Mouse (Mus musculus) thymus, adult 2 months (tissue): ENCODE data around the gene Vamp8. TPM values are rescaled to one million over a fixed set of nuclear protein-coding genes. Genes with fewer than 3 reads are reported as not detected.

Source experiments
- DNase-seq: peaks from one replicate; pipeline ENCODE4 v3.0.0; 2021
- H3K27ac ChIP-seq: fragments of 200-500 bp; 2 replicates; pipeline ENCODE4 v1.5.1; 2012; ENCODE audit warnings: low read length, control low read depth; ENCODE audit not compliant: control insufficient read depth, insufficient read depth
- H3K27me3 ChIP-seq: fragments of 200-500 bp; 2 replicates; pipeline ENCODE4 v1.6.1; 2012; ENCODE audit warnings: mild to moderate bottlenecking, low read length, moderate library complexity, mixed read lengths; ENCODE audit not compliant: control insufficient read depth, insufficient read depth
- H3K36me3 ChIP-seq: fragments of 200-500 bp; 2 replicates; pipeline ENCODE4 v1.6.1; 2012; ENCODE audit warnings: mild to moderate bottlenecking, low read length, moderate library complexity; ENCODE audit not compliant: control insufficient read depth, insufficient read depth
- H3K4me1 ChIP-seq: fragments of 200-500 bp; replicated peaks from 2 replicates; pipeline ENCODE4 v1.6.1; 2012; ENCODE audit warnings: low read length; ENCODE audit not compliant: control insufficient read depth, insufficient read depth
- H3K4me3 ChIP-seq: fragments of 200-500 bp; 2 replicates; pipeline ENCODE4 v1.5.1; 2012; ENCODE audit warnings: mild to moderate bottlenecking, low read length, control low read depth, moderate library complexity; ENCODE audit not compliant: control insufficient read depth, insufficient read depth
- CTCF ChIP-seq: fragments of 200-500 bp; IDR thresholded peaks from 2 replicates; pipeline ENCODE4 v1.5.1; 2012; ENCODE audit warnings: mild to moderate bottlenecking, control low read depth, low read length, moderate library complexity, borderline replicate concordance; ENCODE audit not compliant: control insufficient read depth, poor library complexity, insufficient read depth; ENCODE audit errors: extremely low read depth
- POLR2A ChIP-seq: fragments of 200-500 bp; IDR thresholded peaks from 2 replicates; pipeline ENCODE4 v1.6.1; 2012; ENCODE audit warnings: mild to moderate bottlenecking, low read length, control low read depth, moderate library complexity; ENCODE audit not compliant: control insufficient read depth, poor library complexity, insufficient read depth; ENCODE audit errors: extremely low read depth
- WGBS: fragments of 180-500 bp; shearing (Covaris S2); methylation state at CpG from one replicate; pipeline ENCODE4 v1.1.7; 2018; 5-methylcytosine and 5-hydroxymethylcytosine counted together
- polyA plus RNA-seq: library from polyadenylated mRNA; depleted of rRNA; stranded (reverse); fragments of >200 nt; gene quantifications from 2 replicates; pipeline ENCODE4 v1.2.3, GENCODE M21; 2012; rRNA removed

Gene Vamp8
- polyA plus RNA-seq, 1 experiment: 149 TPM

DNA sequence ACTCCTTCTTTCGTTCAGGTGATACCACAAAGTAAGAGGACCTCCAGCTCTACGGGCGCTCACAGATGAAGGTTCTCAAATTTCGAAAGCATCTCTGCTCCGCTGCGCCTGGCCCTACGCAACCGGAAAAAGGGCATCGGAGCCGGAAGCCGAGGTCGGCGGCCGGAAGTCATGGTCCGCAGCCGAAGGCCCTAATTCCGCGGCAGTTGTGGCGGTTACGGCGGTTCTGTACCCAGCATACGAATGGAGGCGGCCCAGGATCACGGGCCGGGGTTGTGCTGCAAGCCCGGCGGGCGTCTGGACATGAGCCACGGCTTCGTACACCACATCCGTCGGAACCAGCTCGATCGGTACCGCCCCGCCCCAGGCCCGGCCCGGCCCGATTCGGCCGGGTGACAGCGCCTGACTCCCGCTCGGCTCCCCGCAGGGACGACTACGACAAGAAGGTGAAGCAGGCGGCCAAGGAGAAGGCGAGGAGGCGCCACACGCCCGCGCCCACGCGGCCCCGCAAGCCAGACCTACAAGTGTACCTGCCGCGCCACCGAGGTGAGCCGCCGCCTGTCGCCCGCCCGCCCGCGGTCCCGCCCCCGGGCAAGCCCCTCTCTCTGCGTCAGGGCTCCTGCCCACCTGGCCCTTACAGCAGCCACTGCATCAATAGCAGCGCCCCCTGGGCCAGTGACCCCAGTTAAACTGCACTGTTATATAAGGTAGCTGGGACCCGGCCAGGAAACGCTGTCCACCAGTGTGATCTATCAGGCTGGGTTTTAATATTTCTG, 43.1 kb downstream of the Vamp8 start, which contains the start of gene 0610030E20Rik:
TSS of gene 0610030E20Rik (plus strand) at position 152 of the 776 bp plus-strand sequence.
- peak; percentile 84 for DNase-seq
- Histone ChIP-seq H3K27ac (peak within 1 kb of the TSS; percentile 78), H3K27me3 (no peaks in the 10 kb centered on the region), H3K4me3 (peak within 1 kb of the TSS; percentile 100), H3K36me3 (peaks cover 18% of the 10 kb centered on the region), H3K4me1 (peaks cover 4% of the 10 kb centered on the region)
- under 1% methylated on average over 72 of the region's 72 CpGs for WGBS
- TF ChIP-seq CTCF: peak; percentile 51; the same call in 1 of the 2 replicates
- TF ChIP-seq POLR2A: peak; percentile 9; the same call in 1 of the 2 replicates

DNA sequence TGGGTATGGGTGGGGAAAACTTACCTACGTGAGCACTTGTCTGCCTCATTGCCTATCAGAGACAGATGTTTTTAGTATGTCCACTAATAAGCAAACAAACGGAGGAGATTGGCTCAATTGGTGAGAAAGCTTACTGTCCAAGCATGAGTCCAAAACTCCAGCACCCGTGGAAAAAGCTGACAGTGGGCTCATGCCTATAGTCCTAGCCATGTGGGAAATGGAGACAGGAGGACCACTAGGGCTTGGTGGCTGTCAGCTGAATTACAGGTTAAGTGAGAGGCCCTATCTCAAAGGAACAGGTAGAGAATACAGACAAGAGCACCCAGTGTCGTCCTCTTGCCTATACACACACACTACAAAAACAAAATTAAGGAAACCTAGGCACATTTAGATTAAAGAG, 44.2 kb downstream of the Vamp8 start:
- TF ChIP-seq POLR2A (no peak), CTCF (no peak)
- Histone ChIP-seq H3K27ac (no peak overlapping the region), H3K27me3 (no peaks in the 10 kb centered on the region), H3K4me1 (peaks cover 4% of the 10 kb centered on the region), H3K4me3 (no peak overlapping the region), H3K36me3 (peaks cover 18% of the 10 kb centered on the region)
- DNase-seq: no peak
- 90% methylated on average over 4 of the region's 4 CpGs for WGBS

DNA sequence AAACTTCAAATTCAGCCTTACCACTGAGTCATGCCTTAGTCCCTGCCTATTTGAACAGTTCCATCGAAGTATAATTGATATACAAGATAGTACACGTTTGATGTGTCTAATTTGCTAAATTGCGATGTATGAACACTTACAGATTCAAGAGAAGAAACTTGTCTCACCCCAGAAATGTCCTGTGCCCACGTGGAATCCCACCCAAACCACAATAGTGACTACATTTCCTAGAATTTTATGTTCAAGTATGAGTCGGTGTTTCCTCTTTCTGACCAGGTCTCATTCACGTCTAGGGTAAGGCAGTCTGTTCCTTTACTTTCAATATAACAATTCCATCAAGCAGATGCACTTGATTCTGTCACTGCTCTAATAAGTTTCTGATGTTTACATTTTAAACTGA, 44.9 kb downstream of the Vamp8 start:
- 4% methylated on average over 6 of the region's 6 CpGs for WGBS
- no peak for TF ChIP-seq CTCF
- TF ChIP-seq POLR2A: no peak
- H3K4me3 ChIP-seq: no peak overlapping the region
- H3K4me1 ChIP-seq: peaks cover 4% of the 10 kb centered on the region
- H3K27ac ChIP-seq: no peak overlapping the region
- H3K27me3 ChIP-seq: no peaks in the 10 kb centered on the region
- H3K36me3 ChIP-seq: peaks cover 14% of the 10 kb centered on the region
- no peak for DNase-seq

DNA sequence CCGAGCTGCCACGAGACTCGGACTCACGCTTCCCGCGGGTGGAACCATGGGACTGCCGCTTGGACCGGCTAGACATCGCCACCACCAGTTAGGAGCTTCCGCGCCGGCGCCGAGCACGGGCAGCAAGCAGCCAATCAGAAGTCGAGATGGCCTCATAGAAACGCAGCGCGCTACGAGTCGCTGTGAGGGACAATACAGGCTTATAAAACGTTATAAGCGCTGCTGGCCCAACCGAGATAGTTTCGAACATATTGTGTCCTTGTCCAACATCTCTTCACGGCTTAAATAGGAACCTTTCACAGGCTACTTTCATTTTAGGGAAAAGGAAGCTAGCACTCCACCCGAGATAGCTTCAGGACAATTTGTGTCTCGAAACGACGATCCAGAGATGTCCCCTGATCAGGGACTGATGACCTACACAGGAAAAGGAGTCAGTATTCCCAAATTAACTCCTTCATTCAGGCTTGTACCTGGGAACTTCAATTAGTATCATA, 45.4 kb downstream of the Vamp8 start, which contains the start of gene Usp39:
TSS of gene Usp39 (minus strand) at position 111 of the 494 bp plus-strand sequence.
- DNase-seq: peak; percentile 93
- Histone ChIP-seq H3K4me3 (peak within 1 kb of the TSS; percentile 73), H3K36me3 (peaks cover 9% of the 10 kb centered on the region), H3K27ac (no peak within 1 kb of the TSS), H3K4me1 (peaks cover 4% of the 10 kb centered on the region), H3K27me3 (no peaks in the 10 kb centered on the region)
- WGBS: under 1% methylated on average over 30 of the region's 30 CpGs
- TF ChIP-seq POLR2A (peak; percentile 51; the same call in 1 of the 2 replicates), CTCF (no peak)

DNA sequence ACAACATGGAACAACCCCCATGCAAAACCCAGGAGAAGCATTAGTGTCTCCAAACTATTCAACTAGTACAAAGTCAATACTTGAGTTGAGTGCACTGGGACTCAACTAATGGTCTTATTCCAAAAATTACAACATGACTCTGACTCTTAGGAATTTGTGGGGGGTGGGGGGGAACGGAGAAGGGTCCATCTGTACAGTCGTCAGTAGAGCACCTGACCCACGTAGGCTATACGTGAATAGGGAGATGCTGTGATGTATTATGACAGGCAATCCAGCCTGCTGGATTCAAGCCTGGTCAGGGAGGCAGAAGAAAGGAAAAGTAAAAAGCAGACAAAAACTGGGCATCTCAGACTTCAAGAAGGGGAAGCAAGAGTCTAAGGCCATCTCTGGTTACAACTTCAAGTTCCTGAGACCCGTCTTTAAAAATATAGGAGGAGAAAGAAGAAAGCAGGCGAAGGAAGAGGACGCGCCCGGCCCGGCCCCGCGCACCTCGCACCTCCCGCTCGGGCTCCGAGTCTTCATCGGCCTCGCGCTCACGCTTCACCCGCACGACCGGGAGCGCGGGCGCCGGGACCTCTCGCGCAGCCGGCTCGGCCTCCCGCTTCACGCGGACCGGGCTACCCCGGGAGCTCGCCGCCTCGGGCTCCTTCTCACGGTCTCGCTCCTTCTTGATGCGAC, 46.0 kb downstream of the Vamp8 start:
- DNase-seq: no peak
- no peak for TF ChIP-seq POLR2A
- TF ChIP-seq CTCF: no peak
- no peaks in the 10 kb centered on the region for H3K27me3 ChIP-seq
- under 1% methylated on average over 42 of the region's 42 CpGs for WGBS
- H3K4me3 ChIP-seq: peak overlapping the region; percentile 73
- H3K36me3 ChIP-seq: peaks cover 8% of the 10 kb centered on the region
- peaks cover 4% of the 10 kb centered on the region for H3K4me1 ChIP-seq
- H3K27ac ChIP-seq: no peak overlapping the region

DNA sequence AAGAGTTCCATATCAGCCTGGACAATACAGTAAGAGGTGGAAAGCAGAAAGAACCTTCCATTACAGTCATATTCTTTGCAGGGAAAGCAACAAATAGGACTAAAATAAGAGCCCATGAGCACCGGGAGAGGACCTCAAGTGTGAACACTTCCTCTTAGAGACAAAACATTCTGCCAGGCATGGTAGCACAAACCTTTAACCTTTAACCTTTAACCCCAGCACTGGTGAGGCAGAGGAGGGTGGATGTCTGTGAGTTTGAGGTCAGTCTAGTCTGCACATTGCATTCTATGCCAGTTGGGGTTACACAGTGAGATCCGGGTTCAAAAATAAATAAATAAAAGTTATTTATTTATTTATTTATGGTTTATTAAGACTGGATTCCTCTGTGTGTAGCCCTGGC, 50.0 kb downstream of the Vamp8 start:
- DNase-seq: no peak
- Histone ChIP-seq H3K4me1 (no peaks in the 10 kb centered on the region; the same call in 1 of the 2 replicates), H3K27ac (no peak overlapping the region), H3K4me3 (no peak overlapping the region), H3K36me3 (peaks cover 42% of the 10 kb centered on the region), H3K27me3 (no peaks in the 10 kb centered on the region)
- WGBS: 87% methylated on average over 2 of the region's 2 CpGs
- TF ChIP-seq CTCF (no peak), POLR2A (no peak)

Other genes starting within 250 kb of the Vamp8 start
- 3.6 and 3.8 TPM in 2 replicates for gene Atoh8, start 155.1 kb downstream of the Vamp8 start, polyA plus RNA-seq
- gene Sftpb, start 86.1 kb downstream of the Vamp8 start, polyA plus RNA-seq: 2.5 and 6.6 TPM in 2 replicates
- gene Usp39, start 45.5 kb downstream of the Vamp8 start, polyA plus RNA-seq: 35.6 and 40.3 TPM in 2 replicates
- 42.2 and 42.3 TPM in 2 replicates for gene 0610030E20Rik, start 43.4 kb downstream of the Vamp8 start, polyA plus RNA-seq
- 14.4 and 19.4 TPM in 2 replicates for gene Tmem150a, start 35.3 kb downstream of the Vamp8 start, polyA plus RNA-seq
- gene Rnf181, start 23.7 kb downstream of the Vamp8 start, polyA plus RNA-seq: 90.7 and 98.9 TPM in 2 replicates
- 18.2 and 24.0 TPM in 2 replicates for gene Vamp5, start 10.2 kb downstream of the Vamp8 start, polyA plus RNA-seq
- 14.0 and 15.3 TPM in 2 replicates for gene Ggcx, start 23.6 kb upstream of the Vamp8 start, polyA plus RNA-seq
- gene Mat2a, start 48.9 kb upstream of the Vamp8 start, polyA plus RNA-seq: 140 and 162 TPM in 2 replicates
- gene Sh2d6, start 131.0 kb upstream of the Vamp8 start, polyA plus RNA-seq: 4.5 and 6.5 TPM in 2 replicates
- 49.1 and 50.6 TPM in 2 replicates for gene Capg, start 153.7 kb upstream of the Vamp8 start, polyA plus RNA-seq
- gene Elmod3, start 207.7 kb upstream of the Vamp8 start, polyA plus RNA-seq: 22.9 and 23.4 TPM in 2 replicates
- 16.5 and 17.1 TPM in 2 replicates for gene Retsat, start 207.8 kb upstream of the Vamp8 start, polyA plus RNA-seq
- gene Tgoln1, start 226.3 kb upstream of the Vamp8 start, polyA plus RNA-seq: 33.2 and 37.9 TPM in 2 replicates